Mouse (Mus musculus): ENCODE results near the gene Chp2.
"Not testable (repeated sequence)": the region's sequence is repeated elsewhere in the genome, so short reads cannot be mapped to it uniquely, and the experiment has no call there.

The Chp2 gene

DNA sequence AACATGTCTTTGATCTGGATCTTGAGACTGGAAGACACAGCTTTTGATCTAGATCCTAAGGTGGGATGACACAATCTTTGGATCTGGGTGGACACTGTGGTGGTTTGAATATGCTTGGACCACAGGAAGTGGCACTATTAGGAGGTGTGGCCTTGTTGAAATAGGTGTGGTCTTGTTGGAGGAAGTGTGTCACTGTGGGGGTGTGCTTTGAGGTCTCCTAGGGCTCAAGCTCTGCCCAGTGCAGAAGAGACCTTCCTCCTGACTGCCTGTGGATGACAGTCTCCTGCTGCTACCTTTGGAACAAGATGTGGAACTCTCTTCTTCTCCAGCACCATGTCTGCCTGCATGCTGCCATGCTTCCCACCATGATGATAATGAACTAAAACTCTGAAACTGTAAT lies 23.4 kb downstream of the Chp2 start:
- DNase-seq (ENCODE audit: extremely low spot score) = not testable (repeated sequence)

DNA sequence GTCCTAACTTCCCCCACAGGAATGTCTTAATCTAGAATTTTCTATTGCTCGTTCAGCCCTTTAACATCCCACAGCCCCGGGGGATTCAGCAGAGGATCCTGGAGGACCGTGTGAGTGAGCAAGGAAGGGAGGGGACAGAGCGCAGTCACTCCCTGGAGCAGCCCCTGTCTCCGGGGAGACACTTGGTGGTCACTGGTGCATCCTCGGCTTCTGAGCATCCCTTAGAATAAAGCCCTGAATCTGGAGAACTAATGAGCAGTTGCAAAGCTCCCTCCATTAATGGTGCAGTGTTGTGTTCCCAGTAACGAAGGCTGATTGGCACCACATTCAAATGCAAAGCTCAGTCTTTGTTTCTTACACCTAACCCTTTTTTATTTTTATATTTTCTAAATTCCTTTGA lies 24.9 kb downstream of the Chp2 start:
- no peak for DNase-seq (ENCODE audit: extremely low spot score)

DNA sequence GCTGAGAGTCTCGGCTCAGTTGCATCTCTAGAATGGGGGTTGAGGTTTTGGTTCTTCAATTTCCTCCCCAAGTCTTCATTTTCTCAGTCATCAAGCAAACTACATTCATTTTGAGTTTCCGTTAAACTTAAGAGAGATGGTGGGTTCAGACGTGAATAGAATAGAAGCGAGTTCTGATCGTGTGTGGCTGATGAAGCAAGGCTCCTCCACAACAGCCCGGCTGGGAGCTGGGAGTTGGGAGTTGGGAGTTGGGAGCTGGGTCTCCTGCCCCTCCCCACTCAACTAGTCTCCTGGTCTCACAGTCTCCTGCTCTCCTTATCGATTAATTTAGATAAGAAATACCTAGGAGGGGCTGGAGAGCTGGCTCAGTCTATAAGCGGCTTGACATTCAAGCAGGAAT lies 25.3 kb downstream of the Chp2 start:
- DNase-seq (ENCODE audit: extremely low spot score) = no peak

DNA sequence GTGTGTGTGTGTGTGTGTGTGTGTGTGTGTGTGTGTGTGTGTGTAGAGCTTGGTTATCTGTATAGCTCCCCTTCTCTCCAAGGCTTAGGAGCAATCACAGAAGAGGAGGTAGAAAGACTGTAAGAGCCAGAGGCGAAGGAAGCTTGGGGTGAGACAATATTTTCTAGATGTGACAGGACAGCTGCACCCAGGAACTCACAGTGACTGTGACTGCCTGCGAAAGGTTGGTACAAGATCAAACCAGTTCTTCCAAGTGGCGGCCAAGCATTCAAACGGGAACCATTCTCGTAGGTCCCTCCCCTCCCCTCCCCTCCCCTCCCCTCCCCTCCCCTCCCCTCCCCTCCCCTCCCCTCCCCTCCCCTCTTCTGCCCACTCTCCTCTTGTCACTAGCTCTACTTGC lies 26.7 kb downstream of the Chp2 start:
- DNase-seq (ENCODE audit: extremely low spot score) = no peak

DNA sequence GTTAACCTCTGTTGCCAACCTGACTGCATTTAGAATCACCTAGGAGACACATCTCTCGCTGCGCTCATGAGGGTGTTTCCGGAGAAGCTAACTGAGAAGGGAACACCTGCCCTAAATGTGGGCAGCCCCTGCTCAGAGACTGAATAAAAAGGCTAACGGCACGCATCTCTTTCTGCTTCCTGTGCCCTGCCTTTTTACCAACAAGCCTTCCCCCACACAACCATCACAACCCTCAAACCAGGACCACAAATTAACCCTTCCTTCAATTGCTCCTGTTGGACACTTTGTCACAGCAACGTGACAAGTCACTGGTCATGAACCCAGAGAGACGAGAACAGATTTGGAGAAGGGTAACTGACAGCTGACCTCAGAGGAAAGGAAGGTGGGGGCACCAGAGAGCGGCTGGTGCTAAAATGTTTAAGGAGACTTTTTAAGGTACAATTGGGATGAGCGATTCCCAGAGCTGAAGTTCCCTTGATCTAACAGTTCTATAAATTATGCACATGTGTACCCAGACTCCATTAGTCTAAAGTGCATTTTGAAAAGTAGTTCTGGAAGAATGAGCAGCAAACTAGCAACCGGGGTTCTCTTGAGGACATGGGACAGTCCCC lies 28.1 kb downstream of the Chp2 start:
- DNase-seq (ENCODE audit: extremely low spot score) = no peak

DNA sequence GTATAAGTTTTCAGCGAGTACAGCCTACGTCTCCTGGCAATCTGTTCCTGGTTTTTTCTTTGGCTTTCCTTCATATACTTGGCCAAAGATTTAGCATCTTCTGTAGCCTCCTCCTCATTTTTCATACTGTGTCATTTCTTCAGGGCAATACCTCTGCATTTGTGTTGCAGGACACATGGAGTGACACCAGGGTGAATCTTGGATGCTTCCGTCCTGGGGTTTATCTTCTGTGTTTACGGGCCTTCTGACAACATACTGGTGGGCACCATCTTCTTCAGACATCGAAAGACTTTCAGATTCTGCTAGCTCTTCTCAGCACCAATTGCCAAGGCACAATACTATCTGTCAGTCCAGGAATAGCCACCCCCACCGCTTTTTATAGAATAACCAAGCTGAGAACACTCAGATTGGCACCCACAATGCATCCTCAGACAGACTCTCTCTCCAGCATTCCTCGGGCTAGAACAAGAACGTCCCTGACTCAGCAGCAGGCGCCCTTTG lies 30.1 kb downstream of the Chp2 start:
- DNase-seq (ENCODE audit: extremely low spot score) = no peak

DNA sequence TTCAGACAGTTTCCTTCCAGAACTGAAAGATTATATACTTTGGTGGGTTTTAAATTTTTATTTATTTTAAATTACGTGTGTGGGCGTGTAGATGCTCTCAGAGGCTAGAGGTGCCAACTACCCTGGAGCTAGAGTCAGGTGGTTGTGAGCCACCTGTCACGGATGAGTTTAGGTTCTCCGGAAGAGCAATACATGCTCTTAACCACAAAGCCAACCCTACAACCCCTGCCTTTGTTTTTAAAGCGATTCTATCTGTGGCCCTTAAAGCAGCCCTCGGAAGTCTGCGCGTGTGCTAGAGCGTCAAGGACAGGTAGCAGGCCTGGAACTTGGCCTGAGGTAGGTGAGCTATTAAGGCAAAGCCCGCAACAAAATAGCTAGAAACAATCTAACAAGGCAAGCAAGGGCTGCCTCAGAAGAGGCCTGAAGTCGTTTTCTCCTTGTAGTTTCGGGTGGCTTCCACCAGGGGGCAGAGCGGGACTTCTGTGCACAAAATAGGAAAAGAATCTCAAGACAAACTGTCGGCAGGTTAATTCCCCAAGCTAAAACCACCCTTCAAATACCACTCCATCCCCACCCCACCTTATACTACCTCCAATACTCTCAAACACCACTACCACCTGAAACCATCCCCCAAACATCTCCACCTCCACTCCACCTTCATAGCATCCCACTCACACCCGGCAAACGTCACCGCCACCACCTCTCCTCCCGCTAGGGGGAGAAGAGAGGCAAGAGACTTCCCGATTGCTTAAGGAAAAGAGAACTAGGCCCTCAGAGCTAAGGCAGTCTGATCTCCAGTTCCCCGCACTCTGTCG lies 32.1 kb downstream of the Chp2 start:
- peak; percentile 80 for DNase-seq (ENCODE audit: extremely low spot score)

DNA sequence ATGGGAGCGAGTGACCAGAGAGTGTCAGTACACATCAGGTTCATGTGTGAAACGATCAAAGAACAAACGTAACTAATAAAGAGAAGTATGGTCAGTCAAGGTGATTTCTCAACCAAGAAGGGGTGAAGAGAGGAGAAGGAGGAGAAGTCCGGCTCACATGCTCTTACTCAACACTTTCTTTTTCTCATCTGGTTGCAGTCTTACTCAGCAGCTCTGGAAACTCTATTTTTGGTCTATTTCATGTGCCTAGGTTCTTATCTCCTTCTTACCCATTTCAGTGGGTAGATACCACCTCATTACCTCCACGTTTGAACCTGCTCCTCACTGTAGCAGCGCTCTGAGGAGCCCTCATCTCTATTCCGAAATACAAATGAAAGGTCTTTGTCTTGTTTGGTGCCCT lies 37.4 kb downstream of the Chp2 start:
- no peak for DNase-seq (ENCODE audit: extremely low spot score)

DNA sequence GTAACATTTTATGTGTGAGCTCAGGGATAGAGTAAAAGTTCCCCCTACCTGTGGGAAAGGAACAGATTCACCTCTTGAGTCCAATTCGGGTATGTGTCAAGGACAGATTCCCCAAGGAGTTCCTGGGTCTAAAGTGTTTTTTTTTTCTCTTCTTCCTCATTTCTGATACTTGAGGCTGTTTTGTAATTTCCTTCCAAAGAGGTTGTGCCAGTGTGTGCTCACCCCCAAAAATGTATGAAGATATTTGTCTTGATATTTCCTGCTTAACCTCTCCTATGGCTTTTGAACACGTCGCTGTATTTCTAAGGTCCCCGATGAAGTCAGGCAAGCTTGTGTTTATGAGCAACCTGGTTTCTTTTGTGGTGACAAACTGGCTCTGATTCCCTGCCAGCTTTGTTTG lies 39.2 kb downstream of the Chp2 start:
- DNase-seq (ENCODE audit: extremely low spot score) = no peak

DNA sequence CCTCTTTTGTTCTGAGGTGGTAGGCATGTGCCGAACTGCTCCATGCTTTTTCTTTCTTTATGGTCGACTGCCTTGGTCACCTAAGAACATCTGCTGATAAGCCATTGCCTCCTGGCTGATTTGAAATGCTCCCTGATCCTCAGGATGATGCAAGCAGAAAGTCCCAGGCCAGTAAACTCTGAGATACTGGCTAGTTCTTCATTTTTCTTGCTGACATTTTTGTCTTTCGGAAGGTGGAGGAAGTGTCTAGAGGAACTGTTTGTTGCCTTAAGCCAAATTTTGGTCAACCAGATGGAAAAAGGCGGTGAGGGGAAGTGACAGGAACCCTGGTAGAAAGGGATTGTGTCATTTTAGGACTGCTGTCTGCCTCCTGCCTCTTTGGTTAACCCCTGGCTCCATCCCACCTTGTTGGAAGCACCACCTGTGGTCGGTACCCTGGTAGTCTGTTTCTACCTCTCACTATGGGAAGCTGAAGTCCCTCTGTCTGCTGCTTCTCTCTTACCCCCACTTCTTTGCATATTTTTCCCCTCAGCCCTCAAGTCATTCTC lies 40.8 kb downstream of the Chp2 start:
- no peak for DNase-seq (ENCODE audit: extremely low spot score)

DNA sequence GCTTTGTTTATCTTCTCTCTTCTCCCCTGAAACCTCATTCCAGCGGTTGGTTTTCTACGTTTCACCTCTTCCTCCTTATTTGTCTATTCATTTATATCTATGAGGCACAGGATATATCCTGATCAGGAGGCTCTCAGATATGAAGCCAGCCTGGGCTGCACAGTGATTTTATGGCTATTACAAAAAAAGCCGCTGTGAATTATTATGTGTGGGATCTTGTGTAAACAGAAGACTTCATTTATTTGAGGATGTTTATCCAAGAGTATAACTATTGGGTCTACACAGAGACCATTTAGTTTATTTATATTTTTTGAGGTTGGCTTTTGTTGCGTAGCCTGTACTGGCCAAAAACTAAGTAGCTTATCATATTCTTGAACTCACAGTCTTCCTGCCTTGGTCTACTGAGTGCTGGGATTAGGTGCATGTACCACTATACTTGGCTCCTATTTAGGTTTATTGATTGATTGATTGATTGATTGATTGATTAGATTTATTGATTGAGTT lies 49.7 kb downstream of the Chp2 start:
- no peak for DNase-seq (ENCODE audit: extremely low spot score)

DNA sequence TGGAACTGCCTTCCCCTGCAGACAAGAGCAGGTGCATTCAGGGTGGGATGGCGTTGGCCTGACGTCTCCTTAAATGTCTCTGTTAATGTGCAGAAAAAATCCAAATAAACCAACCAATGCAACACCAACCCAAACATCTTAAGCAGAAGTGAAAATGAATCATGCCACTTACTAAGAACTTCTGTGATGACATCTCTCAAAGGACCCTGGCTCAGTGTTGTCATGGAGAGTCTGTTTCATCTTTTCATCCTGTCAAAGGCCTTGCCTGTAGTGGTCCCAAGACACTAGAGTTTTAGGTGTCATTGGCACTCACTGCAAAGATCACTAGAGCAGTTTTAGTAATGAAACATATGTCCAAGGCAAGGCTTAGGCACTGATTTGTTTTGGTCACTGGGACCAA lies 53.0 kb downstream of the Chp2 start:
- DNase-seq (ENCODE audit: extremely low spot score) = no peak

All from embryo, embryonic 9.5 days (tissue).